Mouse (Mus musculus) liver, embryonic 11.5 days (tissue): ENCODE data around the gene Pacs1. TPM values are rescaled to one million over a fixed set of nuclear protein-coding genes. Genes with fewer than 3 reads are reported as not detected.
A peak's percentile ranks its signal among the peaks of the same experiment; 100 is the strongest.

Experiments used
- ATAC-seq: fragments of 200-750 bp; cut with Nextera tagmentation; replicated peaks from 2 replicates; pipeline ENCODE4 v1.8.0; 2017; ENCODE audit warnings: moderate number of reproducible peaks, mild to moderate bottlenecking, moderate TSS enrichment, moderate library complexity; ENCODE audit not compliant: low FRiP score
- DNase-seq: peaks from one replicate; pipeline ENCODE4 v3.0.0-alpha.2; 2017; ENCODE audit warnings: low spot score
- H3K27ac ChIP-seq: fragments of 300-500 bp; sonication (generic); 2 replicates; pipeline ENCODE4 v1.5.1; 2014; ENCODE audit warnings: mild to moderate bottlenecking, low read depth, low read length, control low read depth
- H3K27me3 ChIP-seq: fragments of 300-500 bp; sonication (generic); replicated peaks from 2 replicates; pipeline ENCODE4 v1.6.1; 2014; ENCODE audit warnings: low read length, mixed read lengths; ENCODE audit not compliant: control insufficient read depth, insufficient read depth
- H3K36me3 ChIP-seq: fragments of 300-500 bp; sonication (generic); 2 replicates; pipeline ENCODE4 v1.6.1; 2014; ENCODE audit warnings: mild to moderate bottlenecking, low read length, moderate library complexity, mixed read lengths; ENCODE audit not compliant: control insufficient read depth, insufficient read depth
- H3K4me1 ChIP-seq: fragments of 300-500 bp; sonication (generic); replicated peaks from 2 replicates; pipeline ENCODE4 v1.6.1; 2014; ENCODE audit warnings: low read length, mixed read lengths; ENCODE audit not compliant: control insufficient read depth, insufficient read depth
- H3K4me2 ChIP-seq: fragments of 300-500 bp; sonication (generic); 2 replicates; pipeline ENCODE4 v1.6.1; 2014; ENCODE audit warnings: mild to moderate bottlenecking, control low read depth, moderate library complexity
- H3K4me3 ChIP-seq: fragments of 300-500 bp; sonication (generic); 2 replicates; pipeline ENCODE4 v1.5.1; 2014; ENCODE audit warnings: low read depth, low read length, control low read depth
- H3K9ac ChIP-seq: fragments of 300-500 bp; sonication (generic); 2 replicates; pipeline ENCODE4 v1.6.1; 2014; ENCODE audit warnings: low read depth, low read length, control low read depth
- H3K9me3 ChIP-seq: fragments of 300-500 bp; sonication (generic); 2 replicates; pipeline ENCODE4 v1.6.1; 2016; ENCODE audit warnings: low read length, inconsistent platforms, mixed read lengths; ENCODE audit not compliant: control insufficient read depth
- WGBS: fragments of 180-500 bp; shearing (Covaris S2); extraction: QIAGEN DNeasy Blood & Tissue Kit; methylation state at CpG from one replicate; pipeline ENCODE4 v1.1.7; 2014; 5-methylcytosine and 5-hydroxymethylcytosine counted together
- polyA plus RNA-seq: library from polyadenylated mRNA; unstranded; fragments of >200 nt; fragmentation: Nextera tagmentation; extraction: Ambion mirVana; gene quantifications from 2 replicates; pipeline ENCODE4 v1.2.1, GENCODE M21; 2014

Pacs1 gene
- polyA plus RNA-seq, 1 experiment from 2014 or later: 27.0 TPM

DNA sequence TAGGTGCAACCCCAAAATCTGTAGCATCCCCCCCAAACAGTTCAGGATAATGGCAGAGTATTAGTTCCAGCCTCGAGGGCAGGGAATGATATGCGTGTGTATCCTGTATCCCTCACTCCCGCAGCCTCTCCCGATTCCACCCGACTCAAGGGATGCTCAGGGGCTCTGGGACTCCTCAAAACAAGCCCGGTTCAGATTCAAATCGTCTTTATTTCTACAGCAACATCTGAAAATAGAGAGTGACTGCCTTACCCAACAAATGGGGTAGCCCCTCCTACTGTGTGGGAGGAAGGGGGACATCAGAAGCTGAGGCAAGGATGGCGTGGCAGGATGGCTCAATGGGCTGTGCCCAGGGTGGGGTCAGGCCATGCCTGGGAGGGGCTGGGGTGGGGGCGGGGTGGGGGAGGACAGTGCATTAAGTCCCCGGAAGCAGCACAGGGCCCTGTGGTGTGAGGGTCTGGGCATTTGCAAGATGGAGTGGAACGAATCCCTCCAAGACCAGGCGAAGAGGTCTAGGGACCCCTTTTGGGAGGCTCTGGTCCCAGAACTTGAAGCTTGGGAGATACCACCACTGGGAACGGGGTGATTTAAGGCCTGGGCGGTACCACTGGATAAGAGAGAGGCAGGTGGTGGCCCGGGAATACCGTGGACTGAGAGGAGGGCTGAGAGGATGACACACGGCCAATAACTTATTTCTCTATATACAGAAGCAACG is 165.2 kb downstream of the Pacs1 start:
- Histone ChIP-seq H3K4me2 (peak overlapping the region; percentile 78), H3K27ac (no peak overlapping the region; the same call in 1 of the 2 replicates), H3K9ac (no peak overlapping the region), H3K4me1 (peaks cover 23% of the 10 kb centered on the region), H3K36me3 (peaks cover 22% of the 10 kb centered on the region), H3K9me3 (no peaks in the 10 kb centered on the region), H3K4me3 (peak overlapping the region; percentile 87), H3K27me3 (no peaks in the 10 kb centered on the region)
- ATAC-seq (no peak), DNase-seq (no peak)
- 72% methylated on average over 18 of the region's 18 CpGs for whole genome bisulfite sequencing

- Histone ChIP-seq H3K4me2 (peak within 1 kb of the TSS; percentile 78), H3K9ac (peak within 1 kb of the TSS; percentile 89), H3K4me1 (peaks cover 23% of the 10 kb centered on the region), H3K36me3 (peaks cover 28% of the 10 kb centered on the region), H3K4me3 (peak within 1 kb of the TSS; percentile 87), H3K9me3 (no peaks in the 10 kb centered on the region), H3K27ac (peak within 1 kb of the TSS; percentile 90), H3K27me3 (no peaks in the 10 kb centered on the region)
- DNase-seq (peak; percentile 95), ATAC-seq (peak; percentile 91)
- under 1% methylated on average over 46 of the region's 46 CpGs for WGBS
Observed at GRCm38 (mm10) chr19:5106731-5107191, 166.2 kb downstream of the Pacs1 start, which contains the start of gene Rab1b. TSS of gene Rab1b (minus strand) at chr19:5107072.

- ATAC-seq (no peak), DNase-seq (peak; percentile 31)
- Histone ChIP-seq H3K9ac (peak overlapping the region; percentile 89), H3K4me2 (peak overlapping the region; percentile 78), H3K4me3 (peak overlapping the region; percentile 87), H3K4me1 (peaks cover 23% of the 10 kb centered on the region), H3K27ac (peak overlapping the region; percentile 90), H3K27me3 (no peaks in the 10 kb centered on the region), H3K9me3 (no peaks in the 10 kb centered on the region), H3K36me3 (peaks cover 32% of the 10 kb centered on the region)
- 8% methylated on average over 9 of the region's 9 CpGs for WGBS
Observed at GRCm38 (mm10) chr19:5106074-5106473, 166.8 kb downstream of the Pacs1 start.

GRCm38 (mm10) chr19:5098363-5099143 is 174.4 kb downstream of the Pacs1 start, which contains the start of gene Cnih2:
TSS of gene Cnih2 (minus strand) at chr19:5098521.
- peaks cover 2% of the 10 kb centered on the region; the same call in 1 of the 2 replicates for H3K27me3 ChIP-seq
- peak within 1 kb of the TSS; percentile 90 for H3K4me2 ChIP-seq
- no peaks in the 10 kb centered on the region for H3K9me3 ChIP-seq
- DNase-seq: peak; percentile 74
- H3K9ac ChIP-seq: peak within 1 kb of the TSS; percentile 63
- WGBS: 6% methylated on average over 43 of the region's 48 CpGs
- H3K27ac ChIP-seq: 0 out of 2 replicates have a peak within 1 kb of the TSS, but pooled peaks have one; percentile 29
- H3K4me1 ChIP-seq: peaks cover 38% of the 10 kb centered on the region
- H3K4me3 ChIP-seq: peak within 1 kb of the TSS; percentile 45
- H3K36me3 ChIP-seq: peaks cover 19% of the 10 kb centered on the region
- ATAC-seq: peak; percentile 71

DNA sequence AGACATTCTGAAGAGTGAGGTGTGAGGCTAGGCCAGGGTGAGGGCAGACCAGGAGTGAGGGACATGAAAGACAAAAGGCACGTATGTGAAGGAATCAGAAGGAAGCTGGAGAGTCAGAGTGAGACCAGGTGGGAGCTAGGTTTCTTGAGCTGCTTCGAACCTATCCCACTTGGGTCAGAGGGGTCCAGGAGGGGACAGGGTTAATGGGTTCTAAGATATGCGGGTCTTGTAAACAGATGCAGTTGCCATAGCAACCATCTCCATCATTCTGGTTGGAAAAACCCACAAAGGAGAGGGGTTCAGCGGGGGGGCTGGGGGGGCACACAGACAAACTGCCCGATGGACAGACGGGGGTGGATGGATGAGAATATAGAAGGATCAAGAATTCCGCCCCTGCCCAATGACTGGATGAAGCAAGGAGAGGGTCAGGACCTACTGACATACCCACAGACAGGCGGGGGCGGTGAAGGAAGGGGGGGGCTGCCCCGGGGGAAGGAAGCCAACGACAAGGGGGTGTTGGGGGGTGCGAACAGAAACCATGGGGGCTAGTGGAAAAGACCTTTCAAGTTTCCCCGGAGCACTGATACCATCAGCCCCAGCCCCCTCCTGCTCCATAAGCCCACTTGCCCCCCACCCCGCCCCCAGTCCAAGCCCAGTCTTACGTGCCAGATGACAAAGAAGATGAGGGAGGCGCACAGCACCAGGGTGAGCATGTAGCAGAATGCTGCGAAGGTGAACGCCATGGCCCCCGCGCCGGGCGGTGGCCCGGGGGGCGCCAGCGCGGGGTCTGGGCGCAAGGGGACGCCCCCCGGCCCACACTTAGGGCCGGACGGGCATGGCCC is 175.2 kb downstream of the Pacs1 start:
- ATAC-seq (no peak), DNase-seq (no peak)
- H3K9ac ChIP-seq: peak overlapping the region; percentile 63
- H3K4me2 ChIP-seq: peak overlapping the region; percentile 90
- 8% methylated on average over 30 of the region's 31 CpGs for WGBS
- H3K4me1 ChIP-seq: peaks cover 38% of the 10 kb centered on the region
- peak overlapping the region; percentile 45 for H3K4me3 ChIP-seq
- no peak overlapping the region for H3K27ac ChIP-seq
- H3K36me3 ChIP-seq: peaks cover 14% of the 10 kb centered on the region
- H3K9me3 ChIP-seq: no peaks in the 10 kb centered on the region
- H3K27me3 ChIP-seq: peaks cover 2% of the 10 kb centered on the region; the same call in 1 of the 2 replicates

DNA sequence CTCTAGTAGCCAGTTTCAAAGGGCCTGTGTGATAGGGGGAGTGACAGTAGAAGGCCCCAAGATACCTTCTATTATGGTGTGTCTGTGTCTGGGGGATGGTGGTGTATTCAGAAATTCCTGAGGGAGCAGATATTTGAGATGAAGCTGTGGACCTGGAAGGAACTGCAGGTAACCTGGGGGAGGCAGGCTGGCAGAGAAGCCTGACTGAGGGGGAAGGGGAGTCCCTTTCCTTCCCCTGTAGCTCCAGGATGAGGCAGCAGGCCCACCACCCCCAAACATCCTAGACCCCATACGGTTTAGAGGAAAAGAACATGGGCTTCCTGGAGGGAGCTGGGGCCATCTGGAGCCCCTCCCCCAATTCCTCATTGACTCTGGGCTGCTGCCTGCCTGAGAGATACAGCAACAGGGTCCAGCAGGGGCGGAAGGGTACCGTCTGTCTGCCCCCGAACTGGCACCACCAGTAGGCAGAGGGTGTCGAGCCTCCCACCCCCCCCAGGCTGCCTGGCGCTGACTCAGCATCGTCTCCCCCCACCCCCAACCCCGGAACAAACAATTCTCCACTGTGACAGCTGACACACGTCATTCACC is 176.9 kb downstream of the Pacs1 start:
- Histone ChIP-seq H3K4me1 (peaks cover 38% of the 10 kb centered on the region), H3K9ac (no peak overlapping the region), H3K4me2 (0 out of 2 replicates have a peak overlapping the region, but pooled peaks have one; percentile 12), H3K4me3 (no peak overlapping the region), H3K27me3 (peaks cover 2% of the 10 kb centered on the region; the same call in 1 of the 2 replicates), H3K36me3 (peaks cover 7% of the 10 kb centered on the region), H3K9me3 (no peaks in the 10 kb centered on the region), H3K27ac (no peak overlapping the region)
- DNase-seq: no peak
- WGBS: 9% methylated on average over 9 of the region's 9 CpGs
- ATAC-seq: no peak

- peaks cover 2% of the 10 kb centered on the region; the same call in 1 of the 2 replicates for H3K27me3 ChIP-seq
- no peak overlapping the region for H3K9ac ChIP-seq
- DNase-seq: peak; percentile 33
- peaks cover 38% of the 10 kb centered on the region for H3K4me1 ChIP-seq
- ATAC-seq: no peak
- WGBS: 47% methylated on average over 11 of the region's 11 CpGs
- no peak overlapping the region for H3K4me2 ChIP-seq
- peaks cover 12% of the 10 kb centered on the region for H3K36me3 ChIP-seq
- no peak overlapping the region for H3K4me3 ChIP-seq
- H3K27ac ChIP-seq: no peak overlapping the region
- H3K9me3 ChIP-seq: no peaks in the 10 kb centered on the region
Observed at GRCm38 (mm10) chr19:5094746-5095417, 178.0 kb downstream of the Pacs1 start.
